8 mouse cellular contexts compared by ENCODE assay signal in genomic region chr10:81429092-81429491, GRCm38 (mm10). TPM values are rescaled to one million over a fixed set of nuclear protein-coding genes. Genes with fewer than 3 reads are reported as not detected.
A peak's percentile ranks its signal among the peaks of the same experiment; 100 is the strongest.
DNase-seq lines count a peak whose midpoint lies in the region; ATAC-seq lines count a peak whose summit lies in the region.

No protein-coding gene starts in this region.

- no peak for ATAC-seq in erythroblast, adult 5-6 weeks (replicated peaks; ENCODE audit: low FRiP score, poor library complexity, severe bottlenecking)

- peak; percentile 64 for DNase-seq in cerebellum, adult 11-12 months
- DNase-seq in cerebellum, postnatal 4 days (ENCODE audit: low spot score in 2 of 2): no peak
- peak; percentile 23 to 36 for DNase-seq in right cerebral cortex, postnatal 10 days (ENCODE audit: low spot score in 2 of 2)
- DNase-seq in right cerebral cortex, adult 2 months (ENCODE audit: low spot score in 2 of 2): no peak
- peak; percentile 8 for DNase-seq in gastrocnemius, postnatal 10 days
- DNase-seq in layer of hippocampus, postnatal 10 days (ENCODE audit: low spot score in 2 of 2): peak; percentile 5 to 23
- peak; percentile 13 for DNase-seq in neural tube, embryonic 10.5 days (ENCODE audit: extremely low spot score, low spot score)

RNA-seq across cellular contexts. Expression of gene Nfic, which starts 26.3 kb away (rescaled TPM):
- 100 to 1,000 TPM; 329 to 332 TPM for total RNA-seq in gastrocnemius, postnatal 10 days (2021)
- 10 to 100 TPM; 51.2 to 55.8 TPM for total RNA-seq in layer of hippocampus, postnatal 10 days (2021)
- total RNA-seq in erythroblast, adult 5-6 weeks (2015; ENCODE audit: low replicate concordance): 13.4 and 23.8 TPM in 2 replicates
- 0.84 and 8.2 TPM in 2 replicates for total RNA-seq in erythroblast, adult 5-6 weeks (2017; ENCODE audit: low replicate concordance)

RNA-seq across cellular contexts. Expression of gene Smim24, which starts 36.2 kb away (rescaled TPM):
- under 1 TPM in 1 of 2 experiments, not detected in 1; 0.65 TPM for total RNA-seq in gastrocnemius, postnatal 10 days (2021)
- total RNA-seq in layer of hippocampus, postnatal 10 days (2021): 1 to 10 TPM; 2.6 to 3.0 TPM
- 5.4 TPM in 1 of 2 replicates, not detected in the other for total RNA-seq in erythroblast, adult 5-6 weeks (2015; ENCODE audit: low replicate concordance)
- total RNA-seq in erythroblast, adult 5-6 weeks (2017; ENCODE audit: low replicate concordance): 1.8 and 3.8 TPM in 2 replicates

RNA-seq across cellular contexts. Expression of gene Gm48552, which starts 40.3 kb away (rescaled TPM):
- 1 to 10 TPM in 1 of 2 experiments, under 1 TPM in 1; 0.33 to 2.0 TPM for total RNA-seq in gastrocnemius, postnatal 10 days (2021)
- 1 to 10 TPM; 1.1 to 3.5 TPM for total RNA-seq in layer of hippocampus, postnatal 10 days (2021)
- total RNA-seq in erythroblast, adult 5-6 weeks (2015; ENCODE audit: low replicate concordance): not detected in 2 replicates
- 5.6 TPM in 1 of 2 replicates, not detected in the other for total RNA-seq in erythroblast, adult 5-6 weeks (2017; ENCODE audit: low replicate concordance)

RNA-seq across cellular contexts. Expression of gene Gm48551, which starts 44.8 kb away (rescaled TPM):
- total RNA-seq in gastrocnemius, postnatal 10 days (2021): under 1 TPM; 0.40 to 0.45 TPM
- 1 to 10 TPM; 2.3 to 4.5 TPM for total RNA-seq in layer of hippocampus, postnatal 10 days (2021)
- total RNA-seq in erythroblast, adult 5-6 weeks (2015; ENCODE audit: low replicate concordance): 2.5 and 3.7 TPM in 2 replicates
- 1.3 TPM in 1 of 2 replicates, not detected in the other for total RNA-seq in erythroblast, adult 5-6 weeks (2017; ENCODE audit: low replicate concordance)

RNA-seq across cellular contexts. Expression of gene Dohh, which starts 44.9 kb away (rescaled TPM):
- 10 to 100 TPM; 40.3 to 46.7 TPM for total RNA-seq in gastrocnemius, postnatal 10 days (2021)
- total RNA-seq in layer of hippocampus, postnatal 10 days (2021): 10 to 100 TPM; 72.0 to 77.3 TPM
- 10.4 and 11.7 TPM in 2 replicates for total RNA-seq in erythroblast, adult 5-6 weeks (2015; ENCODE audit: low replicate concordance)
- total RNA-seq in erythroblast, adult 5-6 weeks (2017; ENCODE audit: low replicate concordance): 32.5 and 33.7 TPM in 2 replicates

Comparison
In these comparisons a context has a peak if more than half of its experiments do, and no peak if none do; other contexts are left out.
1. DNase-seq: peak in cerebellum, adult 11-12 months (single experiment), right cerebral cortex, postnatal 10 days (2 of 2), gastrocnemius, postnatal 10 days (single experiment), layer of hippocampus, postnatal 10 days (2 of 2) and neural tube, embryonic 10.5 days (single experiment); none in cerebellum, postnatal 4 days (0 of 2) and right cerebral cortex, adult 2 months (0 of 2).
2. RNA of gene Nfic, which starts 26.3 kb away (total RNA-seq): 329 to 332 TPM in gastrocnemius, postnatal 10 days; 51.2 to 55.8 TPM in layer of hippocampus, postnatal 10 days and 0.84 to 23.8 TPM in erythroblast, adult 5-6 weeks; every median in the first group is over 4 times any median in the second.